Mouse (Mus musculus): Measurements from ENCODE around the gene Pknox2. TPM values are rescaled to one million over a fixed set of nuclear protein-coding genes. Genes with fewer than 3 reads are reported as not detected.

The Pknox2 gene
- total and polyA plus RNA-seq, 2 experiments from 2014 or later, result 26.1 to 27.9 TPM

- ATAC-seq (0 out of 2 replicates have a peak, but pooled peaks have one; percentile 10), DNase-seq (no peak)
- Histone ChIP-seq H3K36me3 (ENCODE audit: insufficient read depth) (no peaks in the 10 kb centered on the region), H3K9ac (0 out of 2 replicates have a peak overlapping the region, but pooled peaks have one; percentile 6), H3K9me3 (ENCODE audit: low read length) (no peaks in the 10 kb centered on the region), H3K4me3 (ENCODE audit: low read depth, low read length) (no peak overlapping the region), H3K4me1 (ENCODE audit: insufficient read depth) (0 out of 2 replicates have a peak, but pooled peaks cover 3% of the 10 kb centered on the region), H3K4me2 (ENCODE audit: low read depth) (no peak overlapping the region), H3K27ac (ENCODE audit: low read depth, low read length) (no peak overlapping the region), H3K27me3 (ENCODE audit: insufficient read depth, low read length) (no peaks in the 10 kb centered on the region)
- WGBS, result 35% methylated on average over 8 of the region's 8 CpGs
- no peak for TF ChIP-seq CTCF (IDR thresholded peaks at IDR 0.05; ENCODE audit: low read depth)
Measured at GRCm38 (mm10) chr9:36938601-36939078, 208.6 kb downstream of the Pknox2 start.

GRCm38 (mm10) chr9:36933813-36934493 lies 213.3 kb downstream of the Pknox2 start:
- peak overlapping the region; percentile 42 for H3K4me2 ChIP-seq (ENCODE audit: low read depth)
- H3K27me3 ChIP-seq (ENCODE audit: insufficient read depth, low read length), result no peaks in the 10 kb centered on the region
- H3K9ac ChIP-seq, result no peak overlapping the region
- H3K4me3 ChIP-seq (ENCODE audit: low read depth, low read length), result 0 out of 2 replicates have a peak overlapping the region, but pooled peaks have one; percentile 9
- WGBS, result 24% methylated on average over 16 of the region's 16 CpGs
- H3K27ac ChIP-seq (ENCODE audit: low read depth, low read length), result no peak overlapping the region
- H3K4me1 ChIP-seq (ENCODE audit: insufficient read depth), result no peaks in the 10 kb centered on the region
- H3K9me3 ChIP-seq (ENCODE audit: low read length), result no peaks in the 10 kb centered on the region
- TF ChIP-seq CTCF (IDR thresholded peaks at IDR 0.05; ENCODE audit: low read depth), result peak; percentile 79
- peak; percentile 98 for ATAC-seq
- H3K36me3 ChIP-seq (ENCODE audit: insufficient read depth), result peaks cover 3% of the 10 kb centered on the region; the same call in 1 of the 2 replicates
- peak; percentile 92 for DNase-seq

- no peaks in the 10 kb centered on the region for H3K9me3 ChIP-seq (ENCODE audit: low read length)
- TF ChIP-seq CTCF (IDR thresholded peaks at IDR 0.05; ENCODE audit: low read depth), result no peak
- H3K27ac ChIP-seq (ENCODE audit: low read depth, low read length), result no peak overlapping the region
- ATAC-seq (0 out of 2 replicates have a peak, but pooled peaks have one; percentile 3), DNase-seq (no peak)
- H3K36me3 ChIP-seq (ENCODE audit: insufficient read depth), result peaks cover 3% of the 10 kb centered on the region; the same call in 1 of the 2 replicates
- no peaks in the 10 kb centered on the region for H3K4me1 ChIP-seq (ENCODE audit: insufficient read depth)
- no peak overlapping the region for H3K9ac ChIP-seq
- no peaks in the 10 kb centered on the region for H3K27me3 ChIP-seq (ENCODE audit: insufficient read depth, low read length)
- no peak overlapping the region for H3K4me2 ChIP-seq (ENCODE audit: low read depth)
- no peak overlapping the region for H3K4me3 ChIP-seq (ENCODE audit: low read depth, low read length)
- WGBS, result 71% methylated on average over 12 of the region's 12 CpGs
Measured at GRCm38 (mm10) chr9:36932950-36933812, 214.0 kb downstream of the Pknox2 start.

- DNase-seq (no peak), ATAC-seq (no peak)
- Histone ChIP-seq H3K9ac (no peak overlapping the region), H3K4me1 (ENCODE audit: insufficient read depth) (no peaks in the 10 kb centered on the region), H3K27ac (ENCODE audit: low read depth, low read length) (no peak overlapping the region), H3K9me3 (ENCODE audit: low read length) (no peaks in the 10 kb centered on the region), H3K4me2 (ENCODE audit: low read depth) (no peak overlapping the region), H3K27me3 (ENCODE audit: insufficient read depth, low read length) (no peaks in the 10 kb centered on the region), H3K36me3 (ENCODE audit: insufficient read depth) (peaks cover 3% of the 10 kb centered on the region; the same call in 1 of the 2 replicates), H3K4me3 (ENCODE audit: low read depth, low read length) (no peak overlapping the region)
- TF ChIP-seq CTCF (IDR thresholded peaks at IDR 0.05; ENCODE audit: low read depth), result no peak
- 79% methylated on average over 4 of the region's 4 CpGs for WGBS
Measured at GRCm38 (mm10) chr9:36931657-36932056, 215.6 kb downstream of the Pknox2 start.

- ATAC-seq, result no peak
- H3K9ac ChIP-seq, result no peak overlapping the region
- no peak overlapping the region for H3K27ac ChIP-seq (ENCODE audit: low read depth, low read length)
- 0 out of 2 replicates have a peak, but pooled peaks cover 3% of the 10 kb centered on the region for H3K36me3 ChIP-seq (ENCODE audit: insufficient read depth)
- H3K27me3 ChIP-seq (ENCODE audit: insufficient read depth, low read length), result no peaks in the 10 kb centered on the region
- H3K4me2 ChIP-seq (ENCODE audit: low read depth), result no peak overlapping the region
- no peak for TF ChIP-seq CTCF (IDR thresholded peaks at IDR 0.05; ENCODE audit: low read depth)
- no peak overlapping the region for H3K4me3 ChIP-seq (ENCODE audit: low read depth, low read length)
- H3K9me3 ChIP-seq (ENCODE audit: low read length), result no peaks in the 10 kb centered on the region
- 93% methylated on average over 5 of the region's 5 CpGs for WGBS
- no peak for DNase-seq
- H3K4me1 ChIP-seq (ENCODE audit: insufficient read depth), result peaks cover 4% of the 10 kb centered on the region; the same call in 1 of the 2 replicates
Measured at GRCm38 (mm10) chr9:36923753-36924152, 223.5 kb downstream of the Pknox2 start.

GRCm38 (mm10) chr9:36921718-36922415 lies 225.3 kb downstream of the Pknox2 start:
- Histone ChIP-seq H3K4me3 (ENCODE audit: low read depth, low read length) (no peak overlapping the region), H3K36me3 (ENCODE audit: insufficient read depth) (0 out of 2 replicates have a peak, but pooled peaks cover 3% of the 10 kb centered on the region), H3K9me3 (ENCODE audit: low read length) (no peaks in the 10 kb centered on the region), H3K4me1 (ENCODE audit: insufficient read depth) (peaks cover 4% of the 10 kb centered on the region; the same call in 1 of the 2 replicates), H3K9ac (peak overlapping the region; percentile 10; the same call in 1 of the 2 replicates), H3K27me3 (ENCODE audit: insufficient read depth, low read length) (no peaks in the 10 kb centered on the region), H3K4me2 (ENCODE audit: low read depth) (no peak overlapping the region), H3K27ac (ENCODE audit: low read depth, low read length) (peak overlapping the region; percentile 74)
- ATAC-seq (peak; percentile 87), DNase-seq (peak; percentile 73)
- WGBS, result 16% methylated on average over 13 of the region's 13 CpGs
- no peak for TF ChIP-seq CTCF (IDR thresholded peaks at IDR 0.05; ENCODE audit: low read depth)
